In the genomic region with DNA sequence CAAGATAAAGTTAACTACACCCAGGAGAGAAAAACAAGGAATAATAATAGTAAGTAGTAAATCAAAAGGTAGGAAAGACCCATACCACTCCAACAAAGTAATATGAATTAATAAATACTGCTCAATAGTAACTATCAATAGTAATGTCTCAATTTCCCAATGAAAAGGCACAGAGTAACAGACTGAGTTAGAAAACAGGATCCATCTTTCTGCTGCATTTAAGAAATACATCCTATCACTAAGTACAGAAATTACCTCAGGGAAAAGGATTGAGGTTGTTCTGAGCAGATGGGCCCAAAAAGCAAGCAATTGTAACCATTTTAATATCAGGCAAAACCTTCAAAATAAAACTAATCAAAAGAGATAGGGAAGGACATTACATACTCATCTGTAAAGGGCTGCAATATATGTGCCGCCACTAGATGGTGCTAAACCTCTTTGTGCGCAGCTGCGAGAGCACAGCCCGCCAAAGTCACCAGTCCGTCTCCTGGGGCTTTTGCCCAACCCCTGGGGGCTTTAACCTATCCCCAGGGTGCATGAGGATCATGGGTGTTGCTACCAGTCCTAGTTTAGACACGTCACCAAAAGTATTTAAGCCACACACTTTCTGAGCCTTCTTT, we compare ENCODE assay signal across 8 mouse cellular contexts.
DNase-seq lines count a peak whose midpoint lies in the region; ATAC-seq and TF ChIP-seq lines count a peak whose summit lies in the region.
"Not testable (repeated sequence)": the region's sequence is repeated elsewhere in the genome, so short reads cannot be mapped to it uniquely, and the experiment has no call there.

No protein-coding gene starts in this region.

- H3K4me2 ChIP-seq in hindbrain, postnatal 0 days (ENCODE audit: low read depth, low read length): 0 out of 2 replicates have a peak overlapping the region, but pooled peaks have one; percentile 16
- H3K4me2 ChIP-seq in liver, postnatal 0 days (ENCODE audit: low read depth, low read length); neural tube, embryonic 11.5 days (ENCODE audit: low read depth): not testable (repeated sequence)
- peak overlapping the region; percentile 35 for H3K4me2 ChIP-seq in stomach, embryonic 16.5 days (ENCODE audit: low read depth, low read length)

- 0 out of 2 replicates have a peak, but pooled peaks have one; percentile 10 for TF ChIP-seq RAD21 in MEL (IDR thresholded peaks at IDR 0.05; ENCODE audit: low read depth, low read length)

- H3K9ac ChIP-seq in MEL (ENCODE audit: control insufficient read depth, low read depth, low read length, poor library complexity, severe bottlenecking); hindbrain, postnatal 0 days (replicated peaks; ENCODE audit: low read length); liver, postnatal 0 days (replicated peaks); neural tube, embryonic 11.5 days (ENCODE audit: low read length); stomach, embryonic 16.5 days (ENCODE audit: low read length): not testable (repeated sequence)

- TF ChIP-seq EP300 in MEL (IDR thresholded peaks at IDR 0.05; ENCODE audit: low read depth in 1 of 2, low read length in 2 of 2); liver, postnatal 0 days (IDR thresholded peaks at IDR 0.05; ENCODE audit: low read depth): not testable (repeated sequence)

- 0 out of 2 replicates have a peak, but pooled peaks have one; percentile 68 for ATAC-seq in hindbrain, postnatal 0 days
- ATAC-seq in liver, postnatal 0 days: peak; percentile 50; the same call in 1 of the 2 replicates
- peak; percentile 65; the same call in 1 of the 2 replicates for ATAC-seq in neural tube, embryonic 11.5 days (ENCODE audit: insufficient read depth, low FRiP score, low TSS enrichment)
- ATAC-seq in stomach, embryonic 16.5 days (ENCODE audit: insufficient read depth, low FRiP score): not testable (repeated sequence)

- not testable (repeated sequence) for H3K79me2 ChIP-seq in MEL (ENCODE audit: control insufficient read depth, insufficient read depth, low read length, poor library complexity)

- DNase-seq in MEL (ENCODE audit: low read depth, low spot score): peak; percentile 8
- DNase-seq in cerebellum, postnatal 14 days: peak; percentile 63 to 74
- peak; percentile 38 for DNase-seq in gastrocnemius, postnatal 10 days
- not testable (repeated sequence) for DNase-seq in hindbrain, postnatal 0 days (ENCODE audit: low spot score); liver, postnatal 0 days; neural tube, embryonic 11.5 days (ENCODE audit: low spot score)
- peak; percentile 4 to 45 for DNase-seq in layer of hippocampus, adult 8-10 months (ENCODE audit: low spot score in 2 of 2)

- TF ChIP-seq CTCF in MEL (IDR thresholded peaks at IDR 0.05 in 2 of 3, conservative IDR thresholded peaks at IDR 0.05 in 1 of 3; ENCODE audit: control insufficient read depth in 1 of 3, insufficient read depth in 1 of 3, low read depth in 2 of 3, low read length in 3 of 3, poor library complexity in 1 of 3, severe bottlenecking in 1 of 3): peak in 2 of 3 experiments; percentile 23 to 27; a peak in 3 of 6 replicates
- peak; percentile 61 for TF ChIP-seq CTCF in hindbrain, postnatal 0 days (IDR thresholded peaks at IDR 0.05; ENCODE audit: low read depth)
- peak; percentile 58 for TF ChIP-seq CTCF in liver, postnatal 0 days (IDR thresholded peaks at IDR 0.05; ENCODE audit: low read depth)

- H3K9me3 ChIP-seq in MEL (replicated peaks; ENCODE audit: insufficient read depth, low read length); hindbrain, postnatal 0 days (ENCODE audit: low read length); liver, postnatal 0 days (ENCODE audit: low read length); neural tube, embryonic 11.5 days (ENCODE audit: control insufficient read depth, low read length); stomach, embryonic 16.5 days (replicated peaks; ENCODE audit: control insufficient read depth, low read length): not testable (repeated sequence)

- not testable (repeated sequence) for H3K4me1 ChIP-seq in MEL (ENCODE audit: control insufficient read depth in 1 of 2, insufficient read depth in 2 of 2, low read length in 2 of 2); hindbrain, postnatal 0 days (ENCODE audit: insufficient read depth, low read length); liver, postnatal 0 days (ENCODE audit: insufficient read depth); neural tube, embryonic 11.5 days (ENCODE audit: control insufficient read depth, insufficient read depth, low read length); stomach, embryonic 16.5 days (ENCODE audit: control insufficient read depth, insufficient read depth, low read length)

- 9% methylated on average over 6 of the region's 6 CpGs for WGBS in hindbrain, postnatal 0 days
- WGBS in liver, postnatal 0 days (ENCODE audit: insufficient replicate concordance): 1% methylated on average over 6 of the region's 6 CpGs
- WGBS in neural tube, embryonic 11.5 days: 0% methylated on average over 6 of the region's 6 CpGs
- WGBS in stomach, embryonic 16.5 days: under 1% methylated on average over 6 of the region's 6 CpGs

- H3K27me3 ChIP-seq in MEL (ENCODE audit: control insufficient read depth in 1 of 2, insufficient read depth in 2 of 2, low read length in 2 of 2); hindbrain, postnatal 0 days (ENCODE audit: insufficient read depth, low read length); liver, postnatal 0 days (ENCODE audit: insufficient read depth, low read length); neural tube, embryonic 11.5 days (ENCODE audit: control insufficient read depth, insufficient read depth, low read length); stomach, embryonic 16.5 days (ENCODE audit: control insufficient read depth, insufficient read depth, low read length): not testable (repeated sequence)

- H3K36me3 ChIP-seq in MEL (ENCODE audit: control insufficient read depth in 1 of 2, insufficient read depth in 2 of 2, low read length in 2 of 2); hindbrain, postnatal 0 days (ENCODE audit: insufficient read depth, low read length); liver, postnatal 0 days (replicated peaks; ENCODE audit: insufficient read depth, low read length); neural tube, embryonic 11.5 days (ENCODE audit: control insufficient read depth, insufficient read depth, low read length); stomach, embryonic 16.5 days (ENCODE audit: control insufficient read depth, insufficient read depth, low read length): not testable (repeated sequence)

- H3K4me3 ChIP-seq in MEL (ENCODE audit: control insufficient read depth in 1 of 2, insufficient read depth in 1 of 2, low read depth in 2 of 2, low read length in 2 of 2); hindbrain, postnatal 0 days (ENCODE audit: low read length); liver, postnatal 0 days (ENCODE audit: low read depth, low read length); neural tube, embryonic 11.5 days (ENCODE audit: low read depth, low read length): not testable (repeated sequence)
- H3K4me3 ChIP-seq in stomach, embryonic 16.5 days (replicated peaks; ENCODE audit: low read length): 0 out of 2 replicates have a peak overlapping the region, but pooled peaks have one; percentile 5

- H3K27ac ChIP-seq in MEL (ENCODE audit: control insufficient read depth, low read depth, low read length); hindbrain, postnatal 0 days; liver, postnatal 0 days (ENCODE audit: low read depth); neural tube, embryonic 11.5 days (ENCODE audit: low read depth, low read length); stomach, embryonic 16.5 days (ENCODE audit: low read length): not testable (repeated sequence)

- TF ChIP-seq POLR2A in MEL (IDR thresholded peaks at IDR 0.05; ENCODE audit: control insufficient read depth in 1 of 2, insufficient read depth in 1 of 2, low read depth in 1 of 2, low read length in 2 of 2, poor library complexity in 1 of 2): not testable (repeated sequence)

TF ChIP-seq in MEL, 35 proteins besides CTCF, POLR2A, EP300 and RAD21:
- 0 out of 2 replicates have a peak, but pooled peaks have one; percentile 10 for TF ChIP-seq ZC3H11A (IDR thresholded peaks at IDR 0.05; ENCODE audit: low read depth, low read length)
- peak; percentile 38 for TF ChIP-seq SMC3 (IDR thresholded peaks at IDR 0.05; ENCODE audit: low read depth, low read length)
